Mouse (Mus musculus): Measurements from ENCODE around the gene Itga1.
A peak's percentile ranks its signal among the peaks of the same experiment; 100 is the strongest.

The Itga1 gene

DNA sequence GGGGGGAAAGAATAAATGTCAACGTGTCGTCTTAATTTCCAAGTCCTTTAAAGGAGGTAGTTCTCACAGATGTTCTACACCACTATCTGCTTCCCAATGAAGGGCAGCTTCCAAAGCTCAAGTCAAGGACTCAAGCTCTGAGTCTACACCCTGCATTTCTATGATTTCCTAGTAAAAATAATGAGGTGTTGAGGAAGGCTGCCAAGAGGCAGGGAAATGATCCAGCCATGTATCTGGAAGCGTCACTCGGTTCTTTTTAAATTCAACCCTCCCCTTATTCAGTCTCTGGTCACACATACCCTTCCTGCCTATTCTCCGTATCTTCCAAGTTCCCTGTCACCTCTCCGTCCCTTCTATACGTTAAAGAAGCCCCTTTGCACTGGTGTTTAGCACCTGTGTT is 118.6 kb downstream of the Itga1 start:
- no peak for DNase-seq

DNA sequence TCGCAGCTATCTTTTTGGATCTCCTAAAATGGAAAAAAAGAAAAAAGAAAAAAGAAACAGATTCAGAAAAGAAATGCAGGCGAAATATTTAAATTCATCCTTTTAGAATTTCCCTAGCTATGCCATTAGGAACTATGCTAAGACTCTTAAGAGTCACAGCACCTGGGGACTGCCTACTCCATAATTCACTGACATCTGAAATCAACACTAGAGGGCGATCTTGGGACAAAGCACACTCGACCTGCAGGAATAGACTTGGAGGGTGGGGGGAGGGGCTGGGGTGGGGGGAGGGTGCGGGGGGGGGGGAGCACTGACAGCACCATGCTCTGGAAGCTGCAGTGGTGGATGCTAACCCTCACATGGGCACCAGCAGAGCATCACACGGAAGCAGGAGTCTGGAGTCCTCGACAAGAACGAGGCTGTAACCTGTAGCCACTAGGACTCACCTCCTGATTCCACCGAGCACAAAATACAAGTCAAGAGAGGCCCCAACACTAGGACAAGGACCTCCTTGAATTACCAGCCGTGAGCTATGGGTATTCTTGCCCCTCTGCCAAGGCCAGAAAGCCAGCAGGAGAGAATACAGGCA is 120.8 kb downstream of the Itga1 start:
- no peak for DNase-seq

DNA sequence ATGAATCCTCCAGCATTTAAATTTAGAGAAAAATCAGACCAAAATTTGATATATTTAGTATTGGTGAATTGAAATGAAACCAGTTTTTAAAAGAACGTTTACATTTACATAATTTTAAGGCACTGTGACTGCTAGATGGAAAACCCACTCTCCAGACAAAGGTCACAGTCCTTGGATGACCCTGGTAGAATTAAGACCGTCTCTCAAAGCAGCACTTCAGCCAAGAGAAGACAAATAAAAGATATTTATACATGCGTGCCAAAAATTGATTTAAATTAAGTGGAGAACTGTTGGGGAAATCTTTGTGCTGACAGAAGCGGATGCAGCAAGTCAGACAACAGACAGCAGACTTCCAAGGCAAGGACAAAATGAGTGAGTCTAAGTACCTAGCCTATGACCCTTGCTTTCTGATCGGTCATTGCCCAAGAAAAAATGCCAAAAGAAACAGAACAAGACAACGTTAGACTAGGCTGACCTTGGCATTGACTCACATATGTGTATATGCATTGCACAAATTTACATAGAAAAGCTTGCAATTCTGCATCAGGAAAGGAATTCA is 127.2 kb downstream of the Itga1 start:
- DNase-seq: no peak

DNA sequence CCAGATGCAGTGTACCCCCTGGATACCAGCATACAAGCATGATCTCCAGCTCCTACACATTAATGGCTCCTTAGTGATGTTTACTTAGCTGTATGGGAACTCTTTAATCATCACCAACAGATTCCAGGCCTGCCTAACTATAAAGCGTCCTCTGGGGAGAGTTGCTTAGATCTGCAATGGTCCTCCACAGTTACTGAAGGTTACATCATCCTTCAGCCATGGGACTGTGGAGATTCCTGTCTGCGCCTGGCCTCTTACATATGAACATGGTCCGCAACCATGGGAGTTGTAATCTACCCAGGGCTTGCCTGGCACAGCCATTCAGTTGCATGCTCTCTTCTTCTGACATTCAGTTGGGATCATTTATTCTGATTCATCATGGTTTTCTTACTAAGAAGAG is 129.9 kb downstream of the Itga1 start:
- no peak for DNase-seq

GRCm38 (mm10) chr13:114964233-114964632 is 137.5 kb downstream of the Itga1 start:
- DNase-seq: peak; percentile 82

DNA sequence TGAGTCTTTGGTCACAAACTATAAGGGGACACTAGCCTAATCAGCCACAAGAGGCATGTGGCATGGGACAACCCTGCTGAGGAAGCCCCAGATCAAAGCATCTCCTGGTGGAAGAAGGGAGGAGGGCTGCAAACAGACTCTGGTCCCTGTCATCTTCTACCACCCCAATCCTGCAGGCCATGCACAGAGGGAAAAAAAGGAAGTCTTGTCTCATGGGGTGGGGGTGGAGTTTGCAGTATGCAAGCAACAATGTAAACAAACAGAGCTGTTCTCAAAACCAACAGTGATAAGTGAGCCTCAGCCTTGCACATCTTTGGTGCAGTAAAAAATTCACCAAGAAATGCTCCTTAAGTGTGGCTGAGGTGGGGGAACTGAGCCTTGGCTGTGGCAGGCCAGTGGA is 147.2 kb downstream of the Itga1 start:
- DNase-seq: no peak

GRCm38 (mm10) chr13:114933541-114933940 is 168.2 kb downstream of the Itga1 start:
- no peak for DNase-seq

GRCm38 (mm10) chr13:114931775-114932294 is 169.9 kb downstream of the Itga1 start, which contains the start of gene Itga2:
Gene Itga2 (minus strand): TSS chr13:114932100.
- DNase-seq: peak; percentile 84

- DNase-seq: peak; percentile 26
Measured at GRCm38 (mm10) chr13:114930996-114931649, 170.6 kb downstream of the Itga1 start.

- DNase-seq: no peak
Measured at GRCm38 (mm10) chr13:114924785-114925184, 177.0 kb downstream of the Itga1 start.

DNA sequence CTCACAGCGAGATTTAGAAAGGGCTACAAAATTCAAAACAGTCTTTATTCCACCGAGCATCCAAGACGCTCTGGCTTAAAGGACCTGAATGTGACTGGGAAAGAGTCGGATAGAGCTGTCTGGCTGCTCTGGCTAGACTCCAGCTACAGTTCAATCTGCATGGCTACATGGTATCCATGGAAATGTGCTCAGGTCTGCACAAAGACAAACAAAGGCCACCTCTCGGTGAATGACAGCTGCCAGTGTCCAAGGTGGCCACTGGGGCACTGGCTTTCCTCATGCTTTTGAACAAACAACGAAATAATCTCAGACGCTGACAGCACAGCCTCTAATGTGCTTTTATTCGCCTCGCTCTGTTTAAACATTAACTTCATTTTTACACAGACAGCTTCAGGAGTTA is 178.4 kb downstream of the Itga1 start:
- peak; percentile 20 for DNase-seq

DNA sequence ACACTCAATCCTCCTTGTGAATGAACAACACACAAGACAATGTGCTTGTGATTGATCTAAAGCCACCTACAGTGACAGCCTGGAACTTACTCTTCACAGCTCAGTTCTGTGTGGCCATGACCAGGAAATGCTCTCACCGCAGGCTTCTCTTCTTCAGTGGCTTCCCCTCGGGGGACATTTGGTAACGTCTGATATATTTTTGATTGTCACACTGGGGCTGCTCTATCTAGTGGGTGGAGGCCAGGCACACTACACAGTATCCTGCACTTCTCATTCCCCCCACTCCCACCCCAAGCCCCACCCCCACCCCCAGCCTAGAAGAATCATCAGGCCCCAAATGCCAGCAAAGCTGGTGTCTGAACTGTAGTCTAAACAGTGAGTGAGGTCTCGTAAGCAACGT is 186.0 kb downstream of the Itga1 start:
- DNase-seq: no peak

- DNase-seq: no peak
Measured at GRCm38 (mm10) chr13:114914963-114915362, 186.8 kb downstream of the Itga1 start.

DNA sequence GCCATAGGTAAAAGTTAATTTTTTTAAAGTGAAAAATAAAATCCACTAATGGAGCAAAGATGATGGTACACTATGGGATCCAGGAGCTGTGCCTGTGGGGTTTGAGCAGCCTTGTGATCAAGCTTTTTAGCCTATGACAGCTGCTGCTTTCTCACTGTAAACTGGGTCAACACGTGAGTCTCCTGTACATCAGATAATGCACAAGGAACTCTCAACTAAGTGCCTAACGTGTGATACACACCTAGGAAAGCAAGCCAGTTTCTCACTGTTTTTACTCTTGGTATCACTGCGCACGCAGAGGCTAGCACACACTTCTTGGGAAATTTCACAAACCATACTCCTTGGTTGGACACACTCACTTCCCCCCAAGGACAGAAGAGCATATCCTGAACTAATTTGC is 187.2 kb downstream of the Itga1 start:
- DNase-seq: no peak

DNA sequence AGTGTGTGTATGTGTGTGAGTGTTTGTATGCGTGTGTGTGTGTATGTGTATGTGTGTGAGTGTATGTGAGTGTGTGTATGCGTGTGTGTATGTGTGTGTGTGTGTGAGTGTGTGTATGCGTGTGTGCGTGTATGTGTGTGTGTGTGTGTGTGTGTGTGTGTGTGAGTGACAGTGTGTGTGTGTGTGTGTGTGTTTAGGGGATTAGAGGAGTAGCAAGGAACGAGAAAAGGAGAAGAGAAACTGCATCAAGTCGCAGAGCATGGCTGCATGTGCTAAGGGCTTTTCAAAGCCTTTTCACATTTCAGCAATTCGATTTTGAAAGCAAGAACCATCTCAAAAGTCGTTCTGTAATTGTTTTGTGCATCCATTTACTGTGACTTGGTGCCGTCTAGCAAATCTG is 191.1 kb downstream of the Itga1 start:
- no peak for DNase-seq

GRCm38 (mm10) chr13:114909514-114909913 is 192.2 kb downstream of the Itga1 start:
- no peak for DNase-seq

GRCm38 (mm10) chr13:114907876-114908275 is 193.9 kb downstream of the Itga1 start:
- DNase-seq: no peak

Measured in kidney, postnatal 10 days (tissue).